Mouse (Mus musculus): ENCODE results near the gene Orc2.

- TF ChIP-seq EP300 (IDR thresholded peaks at IDR 0.05; ENCODE audit: low read depth) (no peak), CTCF (IDR thresholded peaks at IDR 0.05; ENCODE audit: low read depth) (no peak)
Observed at GRCm38 (mm10) chr1:58420961-58421360, 83.9 kb downstream of the Orc2 start.
